Mouse (Mus musculus): ENCODE measurements around the gene Secisbp2.

DNA sequence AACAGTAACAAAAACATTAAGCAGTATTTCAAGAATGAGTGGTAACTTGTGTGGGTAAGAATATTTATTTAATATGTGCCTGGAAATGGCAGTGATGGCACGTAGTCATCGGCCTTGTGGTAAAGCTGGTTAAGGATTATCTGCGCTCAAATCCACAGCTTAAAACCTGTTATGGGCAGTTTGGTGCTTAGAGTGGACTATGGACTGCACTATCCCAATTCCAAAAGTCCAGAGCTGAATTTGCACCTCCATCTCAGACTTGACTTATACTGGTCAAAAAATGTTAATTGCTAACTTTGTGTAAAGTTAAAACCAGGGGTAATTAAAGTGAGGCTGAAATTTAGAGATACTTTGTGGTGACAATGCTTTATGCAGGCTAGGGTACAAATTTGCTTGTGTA is 3.7 kb upstream of the Secisbp2 start:
- TF ChIP-seq POLR2A (IDR thresholded peaks at IDR 0.05; ENCODE audit: control insufficient read depth, low read depth, low read length) (no peak), CTCF (IDR thresholded peaks at IDR 0.05; ENCODE audit: control insufficient read depth, insufficient read depth, insufficient replicate concordance, low read depth, low read length) (no peak)
